Mouse (Mus musculus) liver, postnatal 0 days (tissue): ENCODE measurements around the gene Tcf7.

Experiments
- CTCF ChIP-seq: sonication (generic); IDR thresholded peaks from 2 replicates; pipeline ENCODE4 v1.5.1; 2016; ENCODE audit warnings: antibody characterized with exemption, low read depth
- EP300 ChIP-seq: IDR thresholded peaks from 2 replicates; pipeline ENCODE4 v1.6.1; 2016; ENCODE audit warnings: antibody characterized with exemption, low read depth, mild to moderate bottlenecking

GRCm38 (mm10) chr11:52258711-52259110 is 24.1 kb downstream of the Tcf7 start:
- no peak for TF ChIP-seq CTCF
- TF ChIP-seq EP300: no peak
